Mouse (Mus musculus): ENCODE data around the gene Ccdc89. TPM values are rescaled to one million over a fixed set of nuclear protein-coding genes. Genes with fewer than 3 reads are reported as not detected.

Gene Ccdc89
- total RNA-seq (2023): not detected

DNA sequence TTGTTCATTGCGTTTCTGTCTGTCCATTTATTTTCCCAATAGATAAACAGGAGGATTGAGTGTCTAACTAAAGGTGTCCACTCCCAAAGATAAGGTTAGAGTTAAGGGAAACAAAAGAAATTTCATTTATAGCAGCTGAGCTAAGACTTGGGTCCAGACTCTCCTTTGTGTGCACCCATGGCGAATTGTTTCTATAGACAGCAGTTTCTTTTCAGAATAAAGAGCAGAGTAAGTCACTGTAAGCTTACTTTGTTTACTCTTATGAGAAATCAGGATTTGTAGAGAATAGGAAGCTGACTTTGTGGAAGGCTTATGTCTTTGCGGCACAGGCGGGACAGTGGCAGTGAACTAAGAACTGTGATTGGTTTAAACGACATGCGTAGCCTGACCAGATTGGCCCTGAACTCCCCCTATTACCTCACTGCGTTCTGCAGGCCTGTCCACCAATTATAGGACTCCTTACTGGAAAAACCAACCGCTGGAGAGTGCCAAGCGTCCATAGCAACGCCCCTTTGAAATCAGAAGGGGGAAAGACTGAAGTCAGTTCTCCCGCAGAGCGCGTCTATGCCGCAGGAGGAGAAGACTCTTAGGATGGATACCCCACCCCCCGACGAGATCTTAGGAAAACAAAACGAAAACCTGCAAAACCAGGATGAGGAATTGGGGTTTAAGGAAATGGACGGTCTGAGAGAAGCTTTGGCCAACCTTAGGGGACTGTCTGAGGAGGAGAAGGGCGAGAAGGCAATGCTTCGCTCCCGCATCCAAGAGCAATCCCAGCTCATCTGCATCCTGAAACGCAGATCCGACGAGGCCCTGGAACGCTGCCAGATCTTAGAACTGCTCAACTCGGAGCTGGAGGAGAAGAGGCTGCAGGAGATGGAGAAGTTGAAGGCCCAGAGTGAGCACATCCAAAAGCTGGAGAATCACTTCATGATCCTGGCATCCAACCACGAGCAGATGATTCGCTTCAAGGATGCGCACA is at the start of gene Ccdc89:
Ccdc89 (plus strand) TSS at position 558 of the 982 bp plus-strand sequence.

DNA sequence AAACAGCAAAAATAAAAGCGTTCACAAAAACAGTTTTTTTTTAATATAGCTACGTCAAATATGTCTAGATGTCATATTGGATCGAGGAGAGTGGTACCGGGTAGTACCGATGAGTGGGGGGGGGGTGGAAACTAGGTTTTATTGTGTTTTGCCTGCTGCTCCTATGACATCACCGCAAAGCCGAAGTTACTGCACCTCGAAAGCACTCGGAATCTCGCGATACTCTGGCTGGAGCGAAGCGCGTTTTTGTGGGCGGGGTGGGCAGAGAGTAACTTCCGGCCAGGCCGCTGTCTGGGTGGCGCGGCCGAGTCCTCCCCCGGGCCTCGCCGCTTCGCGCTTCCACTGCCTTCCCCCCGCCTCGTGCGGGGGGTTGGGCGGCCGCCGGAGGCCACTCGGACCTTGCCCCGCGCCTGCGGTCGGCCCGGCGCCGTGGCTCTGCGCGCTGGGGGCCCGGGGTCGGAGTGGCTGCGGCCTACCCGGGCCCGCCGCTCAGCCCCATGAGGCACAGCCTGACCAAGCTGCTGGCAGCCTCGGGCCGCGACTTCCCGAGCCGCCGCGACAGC is 16.2 kb downstream of the Ccdc89 start, which contains the start of gene Crebzf:
Crebzf (plus strand) TSS at position 212 of the 563 bp plus-strand sequence.

DNA sequence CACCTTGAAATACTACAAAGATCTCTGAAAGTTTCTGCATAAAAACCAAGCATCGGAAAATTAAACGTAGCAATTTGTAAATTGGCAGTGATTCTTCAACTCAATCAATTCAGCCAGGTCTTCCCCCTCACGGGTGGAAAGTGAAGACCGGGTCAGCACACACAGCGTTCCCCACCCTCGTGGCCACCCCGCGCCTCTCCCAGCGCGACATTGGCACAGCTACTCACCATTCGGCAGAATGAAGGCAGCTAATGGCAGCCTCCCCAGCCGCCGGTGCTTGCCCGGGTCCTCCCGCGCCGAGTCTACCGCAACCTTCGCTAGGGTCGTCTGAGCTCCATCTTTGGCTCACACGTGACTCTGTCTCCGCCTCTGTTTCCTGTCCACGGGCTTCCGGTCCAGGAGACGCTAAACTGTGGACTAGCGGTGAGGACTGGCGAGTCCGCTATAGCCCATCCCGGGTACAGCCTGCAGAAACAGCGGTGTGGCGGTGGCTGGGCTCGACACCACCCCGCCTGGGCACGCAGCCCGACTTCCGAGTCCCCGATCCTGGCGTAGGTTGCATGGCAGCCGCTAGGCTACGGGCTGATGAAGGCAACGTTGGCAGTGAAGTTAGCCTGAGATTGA is 30.6 kb downstream of the Ccdc89 start, which contains the start of gene Tmem126a:
Tmem126a (minus strand) TSS at position 385 of the 624 bp plus-strand sequence.

DNA sequence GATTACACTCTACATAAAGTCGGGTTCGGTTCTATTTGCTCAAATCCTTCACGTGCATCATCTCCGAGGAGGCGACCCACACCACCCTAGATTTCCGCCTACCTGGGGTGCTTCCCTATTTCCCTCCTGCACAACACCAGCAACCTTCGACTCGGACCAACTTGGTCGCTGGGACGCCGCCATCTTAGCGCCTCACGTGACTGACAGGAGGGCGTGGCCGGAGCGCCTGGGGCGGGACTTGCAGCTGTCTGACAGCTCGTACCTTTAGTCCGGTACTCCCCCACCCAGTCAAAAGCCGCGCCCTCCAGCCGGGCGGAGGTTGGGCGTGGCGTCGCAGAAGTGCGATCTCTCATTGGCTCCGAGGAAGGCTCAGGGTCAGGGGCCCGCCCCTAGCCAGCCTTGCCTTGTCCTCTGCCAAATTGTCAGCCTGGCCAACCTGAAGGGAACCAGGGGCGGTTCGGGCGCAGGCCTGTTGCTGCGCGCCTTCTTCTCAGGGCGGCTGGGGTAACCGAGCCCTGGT is 49.5 kb downstream of the Ccdc89 start, which contains the start of gene Tmem126b:
Tmem126b (minus strand) TSS at position 209 of the 520 bp plus-strand sequence.

DNA sequence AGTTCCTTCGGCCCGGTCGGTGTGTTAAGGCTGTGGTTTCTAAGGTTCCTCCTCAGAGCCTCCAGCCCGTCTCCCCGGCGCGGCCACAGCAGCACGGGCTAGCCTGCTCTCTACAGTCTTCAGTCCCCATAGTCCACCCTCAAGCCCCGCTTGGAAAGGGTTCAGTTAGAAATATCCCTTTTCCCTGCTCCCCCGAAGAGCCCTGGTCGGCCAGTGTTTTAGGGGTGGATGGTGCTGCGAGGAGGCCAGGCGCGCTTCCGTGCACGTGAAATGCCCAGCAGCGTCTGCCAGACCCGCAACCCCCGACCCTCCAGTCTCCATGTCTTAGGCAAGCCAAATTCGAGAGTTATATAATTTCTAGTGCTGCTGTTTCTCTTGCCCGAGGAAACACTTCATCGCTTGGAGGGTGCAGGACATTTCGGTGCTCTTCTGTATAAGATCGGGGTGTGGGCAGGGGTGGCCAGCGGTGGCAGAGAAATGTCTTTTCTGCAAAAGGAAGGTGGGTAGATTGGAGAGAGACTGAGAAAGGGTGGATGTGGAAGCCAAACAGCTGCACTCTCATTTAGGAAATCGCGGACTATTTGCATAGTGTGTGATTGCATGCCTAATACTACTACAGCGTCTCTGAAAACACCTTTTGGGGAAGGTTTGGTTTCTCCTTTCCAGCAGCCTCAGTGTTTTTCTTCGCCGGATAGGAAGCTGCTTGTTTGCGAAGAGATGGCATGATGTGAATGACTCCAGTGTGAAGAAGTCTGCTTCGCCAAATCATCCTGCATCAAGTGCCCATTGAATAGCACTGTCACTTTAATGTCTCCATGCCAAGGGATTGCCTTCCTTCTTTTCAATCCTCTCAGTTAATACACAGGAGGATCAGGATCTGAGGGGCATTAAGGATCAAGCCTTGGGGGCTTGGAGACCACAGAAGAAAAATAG is 50.2 kb downstream of the Ccdc89 start, which contains the start of gene Dlg2:
Dlg2 (plus strand) TSS at position 360 of the 933 bp plus-strand sequence.

Other genes with a start within 250 kb of the Ccdc89 start
- gene Ccdc83, start 160.8 kb upstream of the Ccdc89 start, total RNA-seq (2023): not detected
- gene Sytl2, start 124.3 kb upstream of the Ccdc89 start, total RNA-seq (2023): under 1 TPM; 0.51 to 0.62 TPM
- gene Crebzf, start 16.2 kb downstream of the Ccdc89 start, total RNA-seq (2023): 10 to 100 TPM; 39.2 to 41.5 TPM
- gene Tmem126a, start 30.7 kb downstream of the Ccdc89 start, total RNA-seq (2023): 10 to 100 TPM; 12.1 to 19.7 TPM
- gene Tmem126b, start 49.4 kb downstream of the Ccdc89 start, total RNA-seq (2023): 1 to 10 TPM; 4.2 to 5.2 TPM
- 1 to 10 TPM; 1.3 to 1.5 TPM for gene Dlg2, start 50.1 kb downstream of the Ccdc89 start, total RNA-seq (2023)

All from neutrophil, adult 59 days (primary cell).